Mouse (Mus musculus): Measurements from ENCODE around the gene Gpank1. TPM values are rescaled to one million over a fixed set of nuclear protein-coding genes. Genes with fewer than 3 reads are reported as not detected.

Gpank1 gene
- polyA plus RNA-seq, 1 experiment: 11.0 TPM

DNA sequence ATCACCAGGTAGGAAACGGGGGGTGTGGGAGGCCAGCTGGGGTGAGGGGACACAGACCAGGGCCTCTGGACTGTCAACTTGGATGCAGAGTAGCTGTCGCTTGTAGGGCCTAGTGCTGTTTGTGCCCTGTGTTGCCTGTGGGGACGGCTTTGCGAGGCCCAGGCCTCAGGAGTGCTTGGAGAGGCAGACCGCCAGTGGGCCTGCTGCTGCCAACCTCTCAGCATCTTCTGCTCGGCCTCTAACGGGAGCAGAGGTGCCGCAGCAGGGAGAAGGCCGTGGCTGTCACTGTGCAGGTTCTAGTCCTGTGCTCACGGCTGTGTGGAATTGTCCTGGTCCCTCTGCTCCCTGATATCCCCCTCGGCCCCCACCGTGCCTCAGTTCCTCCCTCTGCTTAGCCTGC lies 24.7 kb upstream of the Gpank1 start:
- H3K9me3 ChIP-seq (ENCODE audit: control insufficient read depth, low read length): no peaks in the 10 kb centered on the region
- TF ChIP-seq TAL1 (IDR thresholded peaks at IDR 0.05; ENCODE audit: low read length) (no peak), GATA1 (IDR thresholded peaks at IDR 0.05; ENCODE audit: low read length) (no peak)
- peaks cover 39% of the 10 kb centered on the region for H3K4me1 ChIP-seq (ENCODE audit: control insufficient read depth)
- no peak overlapping the region for H3K4me3 ChIP-seq (replicated peaks)
- no peaks in the 10 kb centered on the region for H3K27me3 ChIP-seq (ENCODE audit: control insufficient read depth)
- H3K36me3 ChIP-seq (ENCODE audit: control insufficient read depth): peaks cover 99% of the 10 kb centered on the region

DNA sequence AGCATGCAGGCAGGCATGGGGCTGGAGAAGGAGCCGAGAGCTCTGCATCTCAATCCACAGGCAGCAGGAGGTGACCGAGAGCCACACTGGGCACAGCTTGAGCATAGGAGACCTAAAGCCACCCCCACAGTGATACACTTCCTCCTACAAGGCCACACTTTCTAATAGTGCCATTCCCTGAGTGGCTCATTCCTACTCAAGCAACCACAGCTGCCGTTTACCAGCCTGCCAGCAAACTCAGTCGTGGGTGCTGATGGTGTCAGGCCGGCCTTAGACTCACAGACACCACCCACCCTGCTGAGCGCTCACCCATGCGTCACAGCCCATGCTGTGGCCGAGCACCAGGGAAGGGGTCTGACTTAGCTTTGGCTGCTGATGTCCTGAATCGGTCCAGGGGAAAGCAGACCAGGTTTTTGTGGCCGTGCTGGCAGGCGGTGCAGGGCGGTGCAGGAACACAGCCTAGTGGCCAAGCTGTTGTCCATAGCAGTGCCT lies 24.0 kb upstream of the Gpank1 start:
- Histone ChIP-seq H3K4me3 (replicated peaks) (no peak overlapping the region), H3K27me3 (ENCODE audit: control insufficient read depth) (no peaks in the 10 kb centered on the region), H3K4me1 (ENCODE audit: control insufficient read depth) (peaks cover 41% of the 10 kb centered on the region), H3K9me3 (ENCODE audit: control insufficient read depth, low read length) (no peaks in the 10 kb centered on the region), H3K36me3 (ENCODE audit: control insufficient read depth) (peaks cover 99% of the 10 kb centered on the region)
- TF ChIP-seq TAL1 (IDR thresholded peaks at IDR 0.05; ENCODE audit: low read length) (no peak), GATA1 (IDR thresholded peaks at IDR 0.05; ENCODE audit: low read length) (no peak)

DNA sequence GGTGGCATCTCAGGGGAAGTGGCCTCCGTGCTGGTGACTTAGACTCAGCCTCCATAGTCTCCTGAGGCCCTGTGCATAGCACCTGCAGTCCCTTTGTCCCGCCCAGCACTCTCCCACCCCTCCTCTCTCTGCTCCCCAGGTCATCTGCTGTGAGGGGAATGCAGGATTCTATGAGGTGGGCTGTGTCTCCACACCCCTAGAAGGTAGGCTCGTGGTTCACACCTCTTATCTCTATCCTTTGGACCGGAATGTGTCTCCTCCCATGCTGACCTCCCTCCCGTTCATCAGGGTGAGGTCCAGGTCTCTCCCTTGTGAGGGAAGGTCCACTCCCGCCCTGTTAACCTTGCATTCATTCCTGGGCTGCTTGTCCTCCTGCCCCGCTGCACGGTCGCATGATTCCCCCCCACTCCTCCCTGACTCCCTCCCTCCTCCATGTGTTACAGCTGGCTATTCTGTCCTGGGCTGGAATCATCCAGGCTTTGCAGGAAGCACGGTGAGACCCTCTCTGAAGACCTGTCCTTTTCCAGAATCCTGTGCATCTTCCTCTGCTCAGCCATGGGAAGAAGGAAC lies 21.0 kb upstream of the Gpank1 start:
- no peaks in the 10 kb centered on the region for H3K27me3 ChIP-seq (ENCODE audit: control insufficient read depth)
- no peak overlapping the region for H3K4me3 ChIP-seq (replicated peaks)
- TF ChIP-seq GATA1 (IDR thresholded peaks at IDR 0.05; ENCODE audit: low read length) (no peak), TAL1 (IDR thresholded peaks at IDR 0.05; ENCODE audit: low read length) (no peak)
- H3K4me1 ChIP-seq (ENCODE audit: control insufficient read depth): peaks cover 65% of the 10 kb centered on the region
- H3K9me3 ChIP-seq (ENCODE audit: control insufficient read depth, low read length): no peaks in the 10 kb centered on the region
- peaks cover 96% of the 10 kb centered on the region for H3K36me3 ChIP-seq (ENCODE audit: control insufficient read depth)

DNA sequence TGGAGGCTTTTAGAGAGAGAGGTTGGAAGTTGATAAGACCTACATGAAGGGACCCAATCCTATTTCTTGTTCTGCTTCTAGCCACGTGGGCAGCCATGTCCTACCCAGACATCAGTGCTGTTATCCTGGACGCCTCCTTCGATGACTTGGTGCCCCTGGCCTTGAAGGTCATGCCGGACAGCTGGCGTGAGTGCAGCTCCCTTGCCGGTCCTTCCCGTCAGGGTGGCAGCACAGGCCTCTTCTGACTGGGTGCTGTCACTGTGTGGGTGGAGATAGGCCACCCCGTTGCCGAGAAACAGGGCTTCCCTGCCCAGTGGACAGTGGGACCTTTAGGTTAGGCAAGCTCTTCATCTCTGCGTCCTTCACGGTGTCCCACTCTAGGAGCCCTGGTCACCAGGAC lies 20.1 kb upstream of the Gpank1 start:
- Histone ChIP-seq H3K36me3 (ENCODE audit: control insufficient read depth) (peaks cover 88% of the 10 kb centered on the region), H3K4me3 (replicated peaks) (no peak overlapping the region), H3K4me1 (ENCODE audit: control insufficient read depth) (peaks cover 72% of the 10 kb centered on the region), H3K27me3 (ENCODE audit: control insufficient read depth) (no peaks in the 10 kb centered on the region), H3K9me3 (ENCODE audit: control insufficient read depth, low read length) (no peaks in the 10 kb centered on the region)
- TF ChIP-seq TAL1 (IDR thresholded peaks at IDR 0.05; ENCODE audit: low read length) (no peak), GATA1 (IDR thresholded peaks at IDR 0.05; ENCODE audit: low read length) (no peak)

DNA sequence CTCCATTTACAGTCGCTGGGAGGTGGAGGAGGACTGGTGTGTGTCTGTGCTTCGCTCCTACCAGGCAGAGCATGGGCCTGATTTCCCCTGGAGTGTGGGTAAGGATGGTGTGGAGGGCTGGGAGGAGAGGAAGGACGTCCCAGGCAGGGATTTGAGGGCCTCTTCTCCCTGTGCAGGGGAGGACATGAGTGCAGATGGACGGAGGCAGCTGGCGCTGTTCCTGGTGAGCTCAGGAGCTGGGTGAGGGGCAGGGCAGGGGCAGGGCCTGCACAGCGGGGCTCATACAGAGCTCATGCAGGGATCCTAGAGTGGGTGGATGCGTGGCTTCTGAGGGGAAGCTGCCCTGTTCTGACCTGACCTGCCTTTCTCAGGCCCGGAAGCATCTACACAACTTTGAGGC lies 19.0 kb upstream of the Gpank1 start:
- H3K36me3 ChIP-seq (ENCODE audit: control insufficient read depth): peaks cover 76% of the 10 kb centered on the region
- H3K4me1 ChIP-seq (ENCODE audit: control insufficient read depth): peaks cover 63% of the 10 kb centered on the region
- H3K27me3 ChIP-seq (ENCODE audit: control insufficient read depth): no peaks in the 10 kb centered on the region
- no peaks in the 10 kb centered on the region for H3K9me3 ChIP-seq (ENCODE audit: control insufficient read depth, low read length)
- no peak overlapping the region for H3K4me3 ChIP-seq (replicated peaks)
- TF ChIP-seq TAL1 (IDR thresholded peaks at IDR 0.05; ENCODE audit: low read length) (no peak), GATA1 (IDR thresholded peaks at IDR 0.05; ENCODE audit: low read length) (no peak)

DNA sequence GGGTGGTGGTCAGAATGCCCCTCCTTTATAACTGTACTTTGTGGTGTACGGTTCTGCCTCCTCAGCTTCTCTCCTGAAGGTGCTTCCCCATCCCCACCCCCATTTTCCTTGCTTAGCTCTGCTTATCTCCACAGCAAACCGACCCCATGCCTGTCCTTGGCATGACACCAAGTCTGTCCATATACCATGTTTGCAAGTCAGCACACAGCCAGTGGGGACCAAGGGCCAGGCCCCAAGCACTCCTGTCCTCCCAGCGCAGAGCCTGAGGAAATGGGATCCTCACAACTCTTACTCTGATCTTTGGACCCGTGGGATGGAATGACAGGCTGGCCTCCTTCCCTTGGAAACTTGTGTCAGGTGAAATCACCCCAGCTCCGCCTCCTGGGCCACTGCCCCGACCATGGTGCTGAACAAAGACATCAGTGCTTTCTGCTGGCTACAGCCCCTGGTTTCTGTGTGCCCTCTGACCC lies 18.0 kb upstream of the Gpank1 start:
- TF ChIP-seq GATA1 (IDR thresholded peaks at IDR 0.05; ENCODE audit: low read length) (no peak), TAL1 (IDR thresholded peaks at IDR 0.05; ENCODE audit: low read length) (no peak)
- Histone ChIP-seq H3K4me3 (replicated peaks) (no peak overlapping the region), H3K27me3 (ENCODE audit: control insufficient read depth) (no peaks in the 10 kb centered on the region), H3K36me3 (ENCODE audit: control insufficient read depth) (peaks cover 67% of the 10 kb centered on the region), H3K9me3 (ENCODE audit: control insufficient read depth, low read length) (no peaks in the 10 kb centered on the region), H3K4me1 (ENCODE audit: control insufficient read depth) (peaks cover 61% of the 10 kb centered on the region)

DNA sequence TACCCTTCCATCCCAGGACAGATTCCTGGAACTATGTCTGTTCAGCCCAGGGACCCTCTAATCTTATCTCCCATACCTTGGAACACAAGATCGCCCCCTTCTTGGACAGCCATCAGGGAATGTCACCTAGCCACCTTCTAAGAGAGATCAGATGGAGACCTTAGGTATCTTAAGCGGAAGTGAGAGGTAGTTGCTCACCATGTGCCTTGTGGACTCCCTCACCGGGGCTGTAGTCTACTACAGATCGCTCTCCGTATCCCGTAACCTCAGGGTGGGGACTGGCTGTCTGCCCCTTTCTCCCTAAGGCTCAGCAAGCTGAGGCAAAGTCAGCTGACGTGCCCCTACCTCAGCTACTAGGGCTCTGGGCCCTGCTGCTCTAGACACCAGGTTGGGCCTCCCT lies 17.2 kb upstream of the Gpank1 start:
- Histone ChIP-seq H3K4me3 (replicated peaks) (peak overlapping the region; percentile 23), H3K4me1 (ENCODE audit: control insufficient read depth) (peaks cover 58% of the 10 kb centered on the region), H3K27me3 (ENCODE audit: control insufficient read depth) (no peaks in the 10 kb centered on the region), H3K36me3 (ENCODE audit: control insufficient read depth) (peaks cover 59% of the 10 kb centered on the region), H3K9me3 (ENCODE audit: control insufficient read depth, low read length) (no peaks in the 10 kb centered on the region)
- TF ChIP-seq GATA1 (IDR thresholded peaks at IDR 0.05; ENCODE audit: low read length) (no peak), TAL1 (IDR thresholded peaks at IDR 0.05; ENCODE audit: low read length) (no peak)

DNA sequence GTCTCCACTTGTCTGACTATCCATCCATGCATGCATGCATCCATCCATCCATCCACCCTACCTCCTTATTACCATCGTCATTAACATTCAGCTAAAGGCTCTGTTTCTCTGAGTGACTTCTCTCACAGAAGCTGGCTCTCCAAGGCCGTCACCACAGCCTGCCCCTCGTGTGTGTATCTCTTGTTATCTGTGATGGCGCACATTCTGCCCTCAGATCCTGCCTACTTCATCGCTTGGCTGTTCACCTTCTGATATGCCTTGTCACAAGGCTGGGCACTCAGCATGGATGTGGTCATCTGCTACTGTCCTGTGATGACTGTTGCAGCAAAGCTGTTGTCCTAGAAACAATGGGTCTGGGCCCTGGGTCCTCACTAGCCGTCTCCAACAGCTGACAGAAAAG lies 16.5 kb upstream of the Gpank1 start:
- peaks cover 52% of the 10 kb centered on the region for H3K36me3 ChIP-seq (ENCODE audit: control insufficient read depth)
- H3K4me3 ChIP-seq (replicated peaks): peak overlapping the region; percentile 5
- no peaks in the 10 kb centered on the region for H3K27me3 ChIP-seq (ENCODE audit: control insufficient read depth)
- H3K4me1 ChIP-seq (ENCODE audit: control insufficient read depth): peaks cover 58% of the 10 kb centered on the region
- TF ChIP-seq GATA1 (IDR thresholded peaks at IDR 0.05; ENCODE audit: low read length) (peak; percentile 73), TAL1 (IDR thresholded peaks at IDR 0.05; ENCODE audit: low read length) (peak; percentile 83)
- H3K9me3 ChIP-seq (ENCODE audit: control insufficient read depth, low read length): no peaks in the 10 kb centered on the region

DNA sequence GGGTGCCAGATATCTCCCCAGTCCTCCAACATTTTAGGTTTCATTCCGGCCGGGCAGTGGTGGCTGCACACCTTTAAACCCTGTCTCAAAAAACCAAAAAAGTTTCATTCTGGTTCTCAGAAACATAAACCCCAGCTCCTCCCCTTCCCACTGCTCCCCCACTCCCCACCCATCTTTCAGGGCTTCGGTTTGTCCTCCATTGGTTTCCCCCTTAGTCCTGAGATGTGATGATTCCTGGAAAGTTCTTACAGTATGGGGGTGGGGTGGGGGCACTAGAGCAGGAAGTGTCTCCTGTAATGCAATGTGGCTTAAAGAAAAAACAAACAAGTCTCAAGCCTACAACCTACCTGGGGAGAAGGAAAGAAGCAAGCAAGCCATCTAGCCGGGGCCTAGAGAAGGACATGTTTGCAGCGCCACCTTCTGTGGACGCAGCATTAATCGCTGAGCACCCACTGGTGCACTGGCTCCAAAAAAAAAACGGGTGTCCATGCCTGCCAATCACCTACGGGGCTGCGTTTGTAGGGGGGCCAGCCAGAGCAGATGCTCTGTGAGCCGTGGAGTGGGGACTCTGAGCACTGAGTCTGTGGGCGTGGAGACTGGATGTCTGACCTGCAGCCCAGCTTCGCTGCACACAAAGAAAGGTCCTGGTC lies 15.4 kb upstream of the Gpank1 start:
- H3K4me1 ChIP-seq (ENCODE audit: control insufficient read depth): peaks cover 50% of the 10 kb centered on the region

More for the DNA sequence above, 15.4 kb upstream of the Gpank1 start:
- Histone ChIP-seq H3K36me3 (ENCODE audit: control insufficient read depth) (peaks cover 41% of the 10 kb centered on the region), H3K9me3 (ENCODE audit: control insufficient read depth, low read length) (no peaks in the 10 kb centered on the region), H3K27me3 (ENCODE audit: control insufficient read depth) (peaks cover 2% of the 10 kb centered on the region; the same call in 1 of the 2 replicates), H3K4me3 (replicated peaks) (no peak overlapping the region)
- no peak for TF ChIP-seq TAL1 (IDR thresholded peaks at IDR 0.05; ENCODE audit: low read length)
- TF ChIP-seq GATA1 (IDR thresholded peaks at IDR 0.05; ENCODE audit: low read length): no peak

Measured in erythroblast, embryonic 14.5 days (primary cell).